Mouse (Mus musculus) urinary bladder, postnatal 10 days (tissue): ENCODE measurements around the gene Gm2035.
"Not testable (repeated sequence)": the region's sequence is repeated elsewhere in the genome, so short reads cannot be mapped to it uniquely, and the experiment has no call there.

Experiments
- DNase-seq: peaks from one replicate; pipeline ENCODE4 v3.0.0; 2022; ENCODE audit warnings: low spot score

Gene Gm2035

DNA sequence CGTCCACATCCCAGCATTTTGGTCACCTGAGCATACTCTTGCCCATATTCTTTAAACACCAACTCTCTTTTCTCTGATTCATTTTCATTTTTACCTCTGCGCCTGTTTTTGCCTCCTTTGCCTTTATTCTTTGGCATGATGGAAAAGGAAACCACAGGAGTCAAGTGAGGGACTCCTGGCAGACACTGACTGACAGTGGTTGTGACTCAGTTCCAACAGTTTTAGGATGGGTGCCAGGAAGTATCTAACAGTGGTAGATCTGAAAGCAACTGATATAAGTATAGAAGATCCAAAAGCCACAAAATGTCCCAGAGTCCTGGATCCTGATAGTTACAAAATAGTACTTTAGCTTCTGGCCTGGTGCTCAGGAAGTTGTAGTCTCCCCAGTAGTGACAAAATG, at the start of gene Gm2035:
Gene Gm2035 (minus strand): TSS at position 137 of the 400 bp plus-strand sequence.
- not testable (repeated sequence) for DNase-seq

DNA sequence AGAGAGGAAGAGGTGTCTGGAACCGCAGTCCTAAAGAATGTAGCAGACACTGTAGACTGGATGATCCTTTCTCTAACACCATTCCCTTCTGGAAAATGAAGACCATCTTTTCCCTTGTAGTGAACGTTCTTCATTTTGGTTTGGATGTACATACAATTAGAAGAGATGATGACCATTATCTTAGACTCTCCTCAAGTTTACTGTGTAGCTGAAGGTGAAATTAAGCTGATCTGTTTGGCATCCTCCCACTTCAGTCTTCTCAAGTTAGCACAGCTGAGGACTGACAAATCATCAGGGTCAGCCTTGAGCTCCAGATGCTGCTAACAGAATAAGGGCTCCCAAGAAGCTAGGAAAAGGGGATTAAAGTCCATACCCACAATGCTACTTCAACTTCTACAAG, 34.1 kb upstream of the Gm2035 start, which contains the start of gene Gm2042:
Gene Gm2042 (plus strand): TSS at position 301 of the 400 bp plus-strand sequence.
- DNase-seq, result not testable (repeated sequence)

- not testable (repeated sequence) for DNase-seq
Observed at GRCm38 (mm10) chr12:87895070-87895469, 24.6 kb downstream of the Gm2035 start, which contains the start of gene Gm2022. Gene Gm2022 (plus strand): TSS chr12:87895370.

DNA sequence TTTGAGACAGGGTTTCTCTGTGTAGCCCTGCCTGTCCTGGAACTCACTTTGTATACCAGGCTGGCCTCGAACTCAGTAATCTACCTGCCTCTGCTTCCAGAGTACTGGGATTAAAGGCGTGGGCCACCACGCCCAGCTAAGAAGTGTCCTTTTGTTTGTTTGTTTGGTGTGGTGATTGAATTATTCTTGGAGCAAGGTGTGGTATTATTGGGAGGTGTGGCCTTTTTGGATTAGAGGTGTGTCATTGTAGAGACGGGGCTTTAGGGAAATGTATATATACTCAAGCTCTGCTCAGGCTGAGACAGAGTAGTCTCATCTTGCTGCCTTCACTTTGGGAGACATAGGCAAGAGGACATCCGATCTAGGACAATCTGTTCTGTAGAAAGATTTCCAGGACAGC, 45.9 kb downstream of the Gm2035 start, which contains the start of gene Gm2016:
Gene Gm2016 (plus strand): TSS at position 301 of the 400 bp plus-strand sequence.
- DNase-seq, result not testable (repeated sequence)
